Mouse (Mus musculus): Measurements from ENCODE around the gene Gm525. TPM values are rescaled to one million over a fixed set of nuclear protein-coding genes. Genes with fewer than 3 reads are reported as not detected.

The Gm525 gene
- polyA plus RNA-seq, 1 experiment from 2014 or later = not detected

Other genes with a start within 250 kb of the Gm525 start
- gene Akap1, start 209.3 kb upstream of the Gm525 start, polyA plus RNA-seq (2015; fragmentation: Nextera tagmentation; extraction: Ambion mirVana) = 31.4 and 33.7 TPM in 2 replicates
- 44.6 and 49.1 TPM in 2 replicates for gene Scpep1, start 118.4 kb upstream of the Gm525 start, polyA plus RNA-seq (2015; fragmentation: Nextera tagmentation; extraction: Ambion mirVana)
- gene Elobl, start 106.9 kb upstream of the Gm525 start, polyA plus RNA-seq (2015; fragmentation: Nextera tagmentation; extraction: Ambion mirVana) = not detected in 2 replicates
- gene Coil, start 103.6 kb upstream of the Gm525 start, polyA plus RNA-seq (2015; fragmentation: Nextera tagmentation; extraction: Ambion mirVana) = 9.9 and 10.1 TPM in 2 replicates
- gene Trim25, start 74.5 kb upstream of the Gm525 start, polyA plus RNA-seq (2015; fragmentation: Nextera tagmentation; extraction: Ambion mirVana) = 14.1 and 14.8 TPM in 2 replicates
- 4.8 and 5.5 TPM in 2 replicates for gene Dgke, start 7.0 kb upstream of the Gm525 start, polyA plus RNA-seq (2015; fragmentation: Nextera tagmentation; extraction: Ambion mirVana)
- gene Nog, start 228.5 kb downstream of the Gm525 start, polyA plus RNA-seq (2015; fragmentation: Nextera tagmentation; extraction: Ambion mirVana) = 0.47 and 0.55 TPM in 2 replicates

Data from heart, embryonic 13.5 days (tissue).